Mouse (Mus musculus) heart, embryonic 14.5 days (tissue): Measurements from ENCODE around the gene Ryr1. TPM values are rescaled to one million over a fixed set of nuclear protein-coding genes. Genes with fewer than 3 reads are reported as not detected.

Experiments
- ATAC-seq: fragments of 200-750 bp; cut with Nextera tagmentation; 2 replicates; pipeline ENCODE4 v1.8.0; 2017; ENCODE audit warnings: low read depth, moderate TSS enrichment; ENCODE audit not compliant: insufficient number of reproducible peaks, insufficient read depth, low FRiP score
- H3K27ac ChIP-seq, 2 experiments: fragments of 200-500 bp in 1 of 2; fragments of 300-500 bp in 1 of 2; sonication (generic) in 1 of 2; replicated peaks in 1 of 2; 2 replicates each; pipeline ENCODE4 v1.5.1; 2012 to 2014; ENCODE audit warnings: low read depth in 2 of 2, low read length in 2 of 2, control low read depth in 1 of 2, mild to moderate bottlenecking in 1 of 2, mixed read lengths in 1 of 2; ENCODE audit not compliant: control insufficient read depth in 1 of 2, insufficient read depth in 1 of 2
- H3K27me3 ChIP-seq: fragments of 300-500 bp; sonication (generic); 2 replicates; pipeline ENCODE4 v1.6.1; 2014; ENCODE audit warnings: mild to moderate bottlenecking, low read length, control low read depth; ENCODE audit not compliant: control insufficient read depth, insufficient read depth
- H3K36me3 ChIP-seq: fragments of 300-500 bp; sonication (generic); 2 replicates; pipeline ENCODE4 v1.6.1; 2014; ENCODE audit warnings: mild to moderate bottlenecking, control low read depth, low read length, mixed read lengths; ENCODE audit not compliant: control insufficient read depth, insufficient read depth
- H3K4me1 ChIP-seq, 2 experiments: fragments of 200-500 bp in 1 of 2; fragments of 300-500 bp in 1 of 2; sonication (generic) in 1 of 2; 2 replicates each; pipeline ENCODE4 v1.6.1; 2012 to 2014; ENCODE audit warnings: low read length in 2 of 2, control low read depth in 1 of 2, mixed read lengths in 1 of 2; ENCODE audit not compliant: control insufficient read depth in 2 of 2, insufficient read depth in 2 of 2
- H3K4me2 ChIP-seq: fragments of 300-500 bp; sonication (generic); 2 replicates; pipeline ENCODE4 v1.6.1; 2014; ENCODE audit warnings: mild to moderate bottlenecking, low read length
- H3K4me3 ChIP-seq, 2 experiments: fragments of 200-500 bp in 1 of 2; fragments of 300-500 bp in 1 of 2; sonication (generic) in 1 of 2; 2 replicates each; pipeline ENCODE4 v1.5.1; 2012 to 2014; ENCODE audit warnings: low read length in 2 of 2, mild to moderate bottlenecking in 2 of 2, control low read depth in 1 of 2, low read depth in 1 of 2, moderate library complexity in 1 of 2; ENCODE audit not compliant: control insufficient read depth in 1 of 2, insufficient read depth in 1 of 2
- H3K9ac ChIP-seq: fragments of 300-500 bp; sonication (generic); 2 replicates; pipeline ENCODE4 v1.6.1; 2014; ENCODE audit warnings: mild to moderate bottlenecking, low read length
- H3K9me3 ChIP-seq: fragments of 300-500 bp; sonication (generic); 2 replicates; pipeline ENCODE4 v1.6.1; 2016; ENCODE audit warnings: low read length, control low read depth; ENCODE audit not compliant: control insufficient read depth
- whole genome bisulfite sequencing: fragments of 180-500 bp; shearing (Covaris S2); extraction: QIAGEN DNeasy Blood & Tissue Kit; methylation state at CpG from one replicate; pipeline ENCODE4 v1.1.7; 2014; 5-methylcytosine and 5-hydroxymethylcytosine counted together
- polyA plus RNA-seq: library from polyadenylated mRNA; unstranded; fragments of >200 nt; fragmentation: Nextera tagmentation; extraction: Ambion mirVana; gene quantifications from 2 replicates; pipeline ENCODE4 v1.2.1, GENCODE M21; 2014

The Ryr1 gene
- 0.05 and 0.08 TPM in 2 replicates for polyA plus RNA-seq

DNA sequence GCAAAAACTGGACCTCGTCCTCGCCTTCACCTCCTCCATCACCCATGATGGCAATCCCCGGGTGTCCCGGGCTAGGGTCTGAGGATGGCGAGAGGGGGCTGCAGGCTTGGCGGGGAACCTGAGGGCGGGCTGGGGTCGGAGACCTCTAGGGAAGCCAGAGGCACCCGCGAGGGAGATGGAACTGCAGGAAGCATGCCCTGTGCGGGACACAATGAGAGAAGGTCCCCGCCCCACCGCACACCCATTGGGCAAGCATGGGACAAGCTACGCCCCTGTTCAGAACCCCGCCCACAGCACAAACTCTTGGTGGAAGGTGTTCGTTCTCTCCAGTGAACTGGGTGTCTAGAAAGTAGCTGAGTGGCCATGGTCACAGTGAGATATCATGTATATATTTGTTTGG is at the start of gene Ryr1:
Gene Ryr1, minus strand, starts transcription at position 210 of the 400 bp plus-strand sequence.
- H3K9ac ChIP-seq: peak within 1 kb of the TSS; percentile 42; the same call in 1 of the 2 replicates
- H3K9me3 ChIP-seq: no peaks in the 10 kb centered on the region
- no peak within 1 kb of the TSS for H3K27ac ChIP-seq

GRCm38 (mm10) chr7:29172390-29173016 is 47.5 kb upstream of the Ryr1 start:
- no peak overlapping the region for H3K9ac ChIP-seq
- H3K27me3 ChIP-seq: peaks cover 42% of the 10 kb centered on the region
- peaks cover 21 to 30% of the 10 kb centered on the region in 2 experiments; a peak in 3 of 4 replicates for H3K4me1 ChIP-seq
- peaks cover 49% of the 10 kb centered on the region for H3K36me3 ChIP-seq
- no peak overlapping the region for H3K4me2 ChIP-seq
- WGBS: 36% methylated on average over 32 of the region's 32 CpGs
- ATAC-seq: no peak
- peak overlapping the region in 1 of 2 experiments; percentile 60; a peak in 1 of 4 replicates for H3K4me3 ChIP-seq
- H3K9me3 ChIP-seq: no peaks in the 10 kb centered on the region
- no peak overlapping the region for H3K27ac ChIP-seq

More for the DNA sequence above, at the start of gene Ryr1:
- Histone ChIP-seq H3K27me3 (no peaks in the 10 kb centered on the region), H3K36me3 (no peaks in the 10 kb centered on the region), H3K4me1 (peaks cover 10 to 12% of the 10 kb centered on the region in 2 experiments), H3K4me2 (peak within 1 kb of the TSS; percentile 63), H3K4me3 (peak within 1 kb of the TSS; percentile 28 to 29)
- ATAC-seq: peak; percentile 60; the same call in 1 of the 2 replicates
- 3% methylated on average over 16 of the region's 16 CpGs for WGBS

- H3K27me3 ChIP-seq: peaks cover 46% of the 10 kb centered on the region
- peak overlapping the region; percentile 60 to 68; a peak in 3 of 4 replicates for H3K4me3 ChIP-seq
- peak overlapping the region; percentile 82 for H3K4me2 ChIP-seq
- no peak for ATAC-seq
- H3K9ac ChIP-seq: peak overlapping the region; percentile 65
- H3K4me1 ChIP-seq: peaks cover 21 to 30% of the 10 kb centered on the region in 2 experiments; a peak in 3 of 4 replicates
- H3K36me3 ChIP-seq: peaks cover 41% of the 10 kb centered on the region
- no peak overlapping the region for H3K27ac ChIP-seq
- no peaks in the 10 kb centered on the region for H3K9me3 ChIP-seq
- 6% methylated on average over 34 of the region's 34 CpGs for WGBS
Observed at GRCm38 (mm10) chr7:29171562-29172097, 46.7 kb upstream of the Ryr1 start.

DNA sequence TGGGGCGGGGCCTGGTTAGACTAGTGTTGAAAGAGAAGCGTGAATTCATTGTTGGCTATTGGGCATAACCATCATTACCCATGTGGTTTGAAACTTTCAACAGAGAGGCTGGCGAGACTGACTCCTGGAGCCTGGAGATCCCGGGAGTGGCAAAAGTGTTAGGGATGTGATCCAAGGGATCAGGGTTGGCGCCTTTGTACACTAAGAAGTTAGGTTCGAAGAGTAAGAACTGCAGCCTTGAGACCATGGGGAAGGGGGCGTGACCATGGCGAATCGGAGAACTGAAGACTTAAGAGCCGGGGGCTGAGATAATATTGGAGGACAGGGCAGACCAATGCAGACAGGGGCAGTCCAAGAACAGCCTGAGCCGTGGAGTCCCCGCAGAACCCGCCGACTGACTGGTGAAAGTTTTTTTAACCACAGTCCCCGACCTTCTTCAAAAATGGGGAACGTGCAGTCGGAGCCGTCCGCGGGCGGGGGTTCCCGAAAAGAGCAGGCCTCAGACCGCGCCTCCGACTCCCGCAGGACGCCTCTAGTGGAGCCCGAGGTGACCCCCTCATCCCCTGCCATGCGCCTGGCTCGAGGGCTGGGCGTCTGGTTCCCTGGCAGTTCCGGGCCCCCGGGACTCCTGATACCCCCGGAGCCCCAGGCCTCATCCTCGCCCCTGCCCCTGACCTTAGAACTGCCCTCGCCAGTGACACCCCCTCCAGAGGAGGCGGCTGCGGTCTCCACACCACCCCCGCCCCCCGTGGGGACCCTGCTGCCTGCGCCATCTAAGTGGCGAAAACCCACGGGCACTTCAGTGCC is 46.0 kb upstream of the Ryr1 start:
- Histone ChIP-seq H3K9ac (peak overlapping the region; percentile 65), H3K36me3 (peaks cover 35% of the 10 kb centered on the region), H3K4me2 (peak overlapping the region; percentile 82), H3K27ac (no peak overlapping the region), H3K27me3 (peaks cover 46% of the 10 kb centered on the region), H3K4me3 (peak overlapping the region; percentile 60 to 68), H3K4me1 (peaks cover 21 to 30% of the 10 kb centered on the region in 2 experiments; a peak in 3 of 4 replicates), H3K9me3 (no peaks in the 10 kb centered on the region)
- 2% methylated on average over 43 of the region's 43 CpGs for WGBS
- no peak for ATAC-seq

GRCm38 (mm10) chr7:29170066-29170754 is 45.2 kb upstream of the Ryr1 start, which contains the start of the genes Ggn and Spred3:
TSS of gene Ggn (plus strand) at chr7:29170210.
TSS of gene Spred3 (minus strand) at chr7:29170411.
- peak within 1 kb of the TSS; percentile 82 for H3K4me2 ChIP-seq
- H3K9ac ChIP-seq: peak within 1 kb of the TSS; percentile 71
- ATAC-seq: peak; percentile 20; the same call in 1 of the 2 replicates
- H3K27ac ChIP-seq: peak within 1 kb of the TSS; percentile 52 to 63
- 1% methylated on average over 30 of the region's 30 CpGs for WGBS
- no peaks in the 10 kb centered on the region for H3K9me3 ChIP-seq
- H3K36me3 ChIP-seq: peaks cover 27% of the 10 kb centered on the region
- peak within 1 kb of the TSS; percentile 60 to 68 for H3K4me3 ChIP-seq
- H3K27me3 ChIP-seq: peaks cover 46% of the 10 kb centered on the region
- peaks cover 21 to 30% of the 10 kb centered on the region in 2 experiments; a peak in 3 of 4 replicates for H3K4me1 ChIP-seq

DNA sequence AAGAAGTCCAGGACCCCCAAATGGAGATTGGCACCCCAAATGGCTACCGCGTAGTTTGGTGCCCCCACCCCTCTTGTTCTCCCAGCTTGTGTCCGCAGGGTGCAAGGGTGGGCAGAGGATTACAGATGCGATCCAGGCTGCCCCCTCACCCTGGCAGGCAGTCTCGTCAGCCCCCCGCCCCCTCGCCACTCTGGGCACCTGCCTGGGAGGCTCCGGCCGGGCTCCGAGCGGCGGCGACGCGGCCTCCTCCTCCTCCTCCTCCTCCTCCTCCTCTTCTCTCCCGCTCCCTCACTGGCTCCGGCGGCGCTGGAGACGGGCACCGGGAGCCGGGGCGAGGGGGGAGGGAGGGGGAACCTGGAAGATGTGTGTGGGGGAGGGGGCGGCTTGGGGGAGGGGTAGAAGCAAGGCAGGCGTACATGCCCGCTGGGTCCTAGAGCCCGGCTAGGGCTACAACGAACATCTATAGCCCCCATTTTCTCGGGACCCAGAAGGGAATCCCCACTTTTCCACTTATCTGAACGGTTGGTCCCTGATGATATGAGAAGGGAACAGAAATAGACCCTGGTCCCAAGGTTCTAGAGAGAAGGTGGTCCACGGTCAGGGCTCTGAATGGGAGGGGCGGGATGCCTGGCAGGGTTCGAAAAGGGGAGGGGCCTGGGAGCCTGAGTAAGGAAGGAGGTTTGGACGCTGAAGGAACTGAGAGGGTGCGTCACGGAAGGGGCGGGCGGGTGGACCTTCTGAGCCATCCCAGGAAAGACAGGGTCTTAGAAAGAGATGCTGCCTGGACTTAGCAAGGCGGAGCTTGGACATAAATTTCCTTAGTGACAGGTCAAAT is 44.5 kb upstream of the Ryr1 start:
- Histone ChIP-seq H3K4me1 (peaks cover 21 to 30% of the 10 kb centered on the region in 2 experiments; a peak in 3 of 4 replicates), H3K9me3 (no peaks in the 10 kb centered on the region), H3K27me3 (peaks cover 46% of the 10 kb centered on the region), H3K4me3 (peak overlapping the region; percentile 60 to 68), H3K4me2 (peak overlapping the region; percentile 82), H3K9ac (peak overlapping the region; percentile 71), H3K36me3 (peaks cover 20% of the 10 kb centered on the region), H3K27ac (peak overlapping the region in 1 of 2 experiments; percentile 63; a peak in 1 of 4 replicates)
- ATAC-seq: peak; percentile 83
- under 1% methylated on average over 31 of the region's 39 CpGs for WGBS
